Mouse (Mus musculus) hindbrain, postnatal 0 days (tissue): Measurements from ENCODE around the gene Xlr4a. TPM values are rescaled to one million over a fixed set of nuclear protein-coding genes. Genes with fewer than 3 reads are reported as not detected.
A peak's percentile ranks its signal among the peaks of the same experiment; 100 is the strongest.
"Not testable (repeated sequence)": the region's sequence is repeated elsewhere in the genome, so short reads cannot be mapped to it uniquely, and the experiment has no call there.

Experiments used
- ATAC-seq: fragments of 200-750 bp; cut with Nextera tagmentation; 2 replicates; pipeline ENCODE4 v1.8.0; 2017; ENCODE audit warnings: mild to moderate bottlenecking, moderate TSS enrichment, moderate library complexity
- DNase-seq: peaks from one replicate; pipeline ENCODE4 v3.0.0-alpha.2; 2015; ENCODE audit warnings: low spot score
- H3K27ac ChIP-seq: fragments of 300-500 bp; sonication (generic); 2 replicates; pipeline ENCODE4 v1.5.1; 2014; ENCODE audit warnings: mild to moderate bottlenecking
- H3K27me3 ChIP-seq: fragments of 300-500 bp; sonication (generic); 2 replicates; pipeline ENCODE4 v1.6.1; 2014; ENCODE audit warnings: low read length, mixed read lengths; ENCODE audit not compliant: insufficient read depth
- H3K36me3 ChIP-seq: fragments of 300-500 bp; sonication (generic); 2 replicates; pipeline ENCODE4 v1.6.1; 2014; ENCODE audit warnings: low read length, mixed read lengths; ENCODE audit not compliant: insufficient read depth
- H3K4me1 ChIP-seq: fragments of 300-500 bp; sonication (generic); 2 replicates; pipeline ENCODE4 v1.6.1; 2014; ENCODE audit warnings: antibody characterized with exemption, low read length, mixed read lengths; ENCODE audit not compliant: insufficient read depth
- H3K4me2 ChIP-seq: fragments of 300-500 bp; sonication (generic); 2 replicates; pipeline ENCODE4 v1.6.1; 2014; ENCODE audit warnings: low read depth, mild to moderate bottlenecking, low read length, moderate library complexity, mixed read lengths
- H3K4me3 ChIP-seq: fragments of 300-500 bp; sonication (generic); 2 replicates; pipeline ENCODE4 v1.5.1; 2014; ENCODE audit warnings: low read length
- H3K9ac ChIP-seq: fragments of 300-500 bp; sonication (generic); replicated peaks from 2 replicates; pipeline ENCODE4 v1.6.1; 2014; ENCODE audit warnings: mild to moderate bottlenecking, low read length, moderate library complexity, mixed read lengths
- H3K9me3 ChIP-seq: fragments of 300-500 bp; sonication (generic); 2 replicates; pipeline ENCODE4 v1.6.1; 2016; ENCODE audit warnings: low read length, mixed read lengths
- CTCF ChIP-seq: IDR thresholded peaks from 2 replicates; pipeline ENCODE4 v1.5.1; 2016; ENCODE audit warnings: antibody characterized with exemption, control low read depth, low read depth
- WGBS: fragments of 180-500 bp; shearing (Covaris S2); extraction: QIAGEN DNeasy Blood & Tissue Kit; methylation state at CpG from one replicate; pipeline ENCODE4 v1.1.7; 2014; 5-methylcytosine and 5-hydroxymethylcytosine counted together
- polyA plus RNA-seq: library from polyadenylated mRNA; unstranded; fragments of >200 nt; fragmentation: Nextera tagmentation; extraction: Ambion mirVana; gene quantifications from 2 replicates; pipeline ENCODE4 v1.2.1, GENCODE M21; 2015
- total RNA-seq: library from RNA; depleted of rRNA; stranded (reverse); fragments of >200 nt; gene quantifications from 2 replicates; pipeline ENCODE4 v1.2.3, GENCODE M21; 2014; rRNA removed

Xlr4a gene
- not detected in 2 replicates for total RNA-seq
- 0.35 TPM in 1 of 2 replicates, not detected in the other for polyA plus RNA-seq

DNA sequence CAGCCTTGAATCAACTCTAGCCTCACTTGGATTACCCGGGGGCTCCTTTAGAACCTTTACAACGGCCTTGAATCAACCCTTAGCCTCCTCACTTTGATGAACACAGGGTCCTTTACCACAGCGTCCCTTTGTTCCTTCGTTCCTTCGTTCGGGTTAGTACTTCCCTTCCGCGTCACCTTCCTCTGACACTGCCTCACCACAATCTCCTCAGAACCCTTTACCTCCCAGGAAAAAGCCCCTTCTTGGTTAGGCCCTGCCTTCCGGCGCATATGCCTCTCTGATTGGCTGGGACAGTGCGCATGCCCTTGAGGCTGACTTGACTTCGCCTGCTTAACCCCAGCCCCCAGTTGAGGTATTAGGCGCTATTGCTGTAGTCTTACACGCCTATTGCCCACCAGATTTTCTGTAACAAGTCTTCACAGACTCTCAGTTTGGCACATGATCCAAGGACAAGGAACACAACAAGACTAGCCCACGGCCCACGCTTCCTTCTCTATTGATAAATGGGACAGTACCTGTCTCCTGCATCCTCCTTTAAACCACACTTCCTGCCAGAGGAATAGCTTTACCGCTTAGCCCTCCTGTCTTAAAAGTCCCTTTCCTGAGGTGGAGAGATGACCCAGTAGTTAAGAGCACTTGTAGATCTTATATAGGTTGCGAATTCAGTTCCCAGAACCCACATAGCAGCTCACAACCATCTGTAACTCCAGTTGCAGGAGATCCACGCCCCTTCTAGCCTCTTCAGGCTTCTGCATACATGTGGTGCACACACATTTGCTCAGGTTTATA lies at the start of gene Xlr4a:
Gene Xlr4a (minus strand): TSS at position 212 of the 789 bp plus-strand sequence.
- ATAC-seq, H3K36me3 ChIP-seq, DNase-seq, H3K4me3 ChIP-seq, H3K9me3 ChIP-seq, H3K27me3 ChIP-seq, H3K4me1 ChIP-seq, H3K9ac ChIP-seq, H3K4me2 ChIP-seq, H3K27ac ChIP-seq: not testable (repeated sequence)
- 85% methylated on average over 18 of the region's 19 CpGs for WGBS

DNA sequence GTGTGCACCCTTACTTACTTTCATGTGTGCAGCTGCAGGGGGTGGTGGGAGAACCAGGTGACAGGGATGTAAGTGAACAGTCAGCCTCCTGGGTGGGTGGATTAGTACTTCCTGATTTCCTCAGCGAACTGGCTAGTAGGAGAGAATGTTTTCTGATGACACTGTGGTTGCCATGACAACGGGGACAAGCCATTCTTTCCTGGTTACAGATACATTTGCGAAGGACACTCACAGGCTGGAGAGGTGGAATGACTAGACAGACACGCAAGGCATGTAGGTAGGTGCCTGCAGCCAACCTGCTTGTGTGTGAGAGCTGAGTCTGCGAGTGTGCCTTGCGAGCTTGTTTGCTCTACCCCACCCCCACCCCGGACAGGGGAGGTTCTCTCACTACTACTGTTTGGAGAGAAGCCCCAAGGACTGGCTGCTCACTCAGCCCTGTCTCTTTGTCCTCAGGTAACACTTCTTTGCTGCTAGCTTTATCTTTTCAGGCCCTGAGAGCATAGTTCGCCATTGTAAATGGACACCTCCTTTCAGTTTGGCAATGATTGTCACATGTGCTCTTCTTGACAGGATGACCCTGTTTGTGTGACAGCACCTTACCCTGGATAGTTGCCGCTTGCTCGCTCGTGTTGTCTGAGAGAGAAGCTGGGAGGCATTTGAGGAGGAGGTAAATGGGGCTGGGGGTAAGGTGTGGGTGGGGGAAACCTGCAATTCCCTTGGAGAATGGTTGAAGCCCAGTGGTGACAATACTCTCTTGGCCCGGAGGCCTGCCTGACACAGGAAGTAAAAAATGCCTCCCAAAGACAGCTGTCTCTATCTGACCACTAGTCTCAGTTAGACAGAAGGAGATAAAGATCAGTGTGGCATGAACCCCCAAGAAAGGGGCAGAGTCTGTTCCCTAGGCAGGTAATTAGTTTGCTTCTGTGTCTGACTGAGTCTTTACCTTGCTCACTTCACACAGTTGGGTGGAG lies 40.9 kb upstream of the Xlr4a start:
- not testable (repeated sequence) for H3K36me3 ChIP-seq, H3K4me1 ChIP-seq, H3K9ac ChIP-seq, DNase-seq, H3K9me3 ChIP-seq, H3K27me3 ChIP-seq, H3K4me3 ChIP-seq, H3K27ac ChIP-seq, H3K4me2 ChIP-seq
- WGBS: no CpG with 5 or more reads among the region's 12 CpGs
- peak; percentile 93 for ATAC-seq

DNA sequence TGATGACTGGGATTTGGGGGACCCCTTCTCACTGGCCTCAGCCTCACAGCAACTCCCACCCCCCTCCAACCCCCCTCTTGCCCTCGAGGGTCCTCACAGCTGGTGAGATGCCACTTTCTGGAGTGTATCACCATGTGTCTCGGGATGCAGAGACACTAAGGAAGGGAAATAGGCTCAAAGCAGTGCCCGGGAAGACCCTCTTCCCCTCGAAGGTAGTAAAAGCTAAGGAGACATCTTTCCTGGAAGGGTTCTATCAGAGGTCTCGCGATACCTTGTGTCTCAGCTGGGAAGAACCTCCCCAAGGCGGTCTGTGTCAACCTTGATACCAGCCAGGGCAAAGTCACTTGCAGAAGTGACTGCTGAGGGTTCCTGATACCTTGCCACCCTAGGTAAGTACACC lies 34.5 kb upstream of the Xlr4a start, which contains the start of gene Gm14685:
Gene Gm14685 (plus strand): TSS at position 301 of the 400 bp plus-strand sequence.
- not testable (repeated sequence) for H3K4me2 ChIP-seq, ATAC-seq
- WGBS: no CpG with 5 or more reads among the region's 7 CpGs

DNA sequence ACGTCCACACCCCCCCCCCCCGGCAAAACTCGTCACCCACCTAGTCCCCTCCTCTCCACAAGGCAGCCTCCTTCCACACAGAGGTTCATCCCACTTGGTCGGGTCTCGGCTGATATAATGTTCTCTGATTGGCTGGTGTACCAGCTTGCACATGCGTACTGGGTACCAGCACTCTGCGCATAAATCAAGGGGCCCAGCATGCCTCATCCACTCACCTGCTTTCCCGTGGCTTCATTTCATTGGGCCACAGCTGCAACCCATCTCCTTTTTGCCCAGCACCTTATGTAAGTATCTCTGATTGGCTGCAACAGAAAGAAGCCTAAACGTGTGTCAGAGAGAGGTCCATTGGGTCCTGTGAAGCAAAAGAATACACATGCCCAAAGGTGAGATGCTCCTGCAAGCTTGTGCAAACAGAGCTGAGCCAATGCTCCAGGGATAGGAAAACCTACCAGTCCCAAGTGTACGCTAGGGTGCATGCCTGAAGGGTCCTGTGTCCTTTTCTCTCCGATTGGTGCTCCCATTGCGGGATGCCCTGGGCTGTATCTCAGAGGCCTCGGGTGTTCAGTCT lies 14.7 kb upstream of the Xlr4a start, which contains the start of gene Xlr3a:
Gene Xlr3a (minus strand): TSS at position 155 of the 568 bp plus-strand sequence.
- H3K9ac ChIP-seq, ATAC-seq, H3K27me3 ChIP-seq, H3K4me1 ChIP-seq, H3K27ac ChIP-seq, H3K4me3 ChIP-seq, H3K36me3 ChIP-seq, H3K4me2 ChIP-seq, H3K9me3 ChIP-seq: not testable (repeated sequence)
- WGBS: 78% methylated on average over 13 of the region's 13 CpGs
- DNase-seq: peak; percentile 1

More for the DNA sequence above, 34.5 kb upstream of the Xlr4a start, which contains the start of gene Gm14685:
- not testable (repeated sequence) for H3K36me3 ChIP-seq, H3K4me1 ChIP-seq, H3K4me3 ChIP-seq, H3K9ac ChIP-seq, H3K27ac ChIP-seq, DNase-seq, H3K27me3 ChIP-seq, H3K9me3 ChIP-seq

DNA sequence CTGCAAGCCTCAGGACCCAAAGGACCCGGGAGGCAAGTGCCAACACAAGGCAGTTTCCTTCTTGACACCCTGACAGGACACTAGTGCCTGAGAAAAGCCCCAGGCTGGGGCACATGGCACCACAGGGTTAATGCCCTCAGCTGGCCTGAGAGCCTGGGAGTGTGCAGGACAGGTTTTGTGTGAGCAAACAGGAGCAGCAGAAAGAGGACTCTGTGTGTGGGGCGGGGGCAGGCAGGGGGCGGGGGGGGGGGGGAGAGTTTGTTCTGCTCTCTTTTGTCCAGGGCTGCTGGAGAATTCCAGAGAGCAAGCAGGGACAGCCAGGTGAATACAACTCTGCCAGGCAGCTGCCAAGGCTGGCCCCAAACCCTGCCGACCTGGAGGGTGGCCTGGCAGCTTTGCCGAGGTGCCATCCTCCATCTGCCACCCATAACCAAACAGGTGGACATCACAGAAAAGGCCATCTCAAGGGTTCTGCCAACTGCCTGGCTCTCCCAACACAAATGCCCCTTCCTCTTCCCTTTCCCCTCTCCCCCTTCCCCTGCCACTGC lies 15.4 kb downstream of the Xlr4a start:
- ATAC-seq, H3K9me3 ChIP-seq, H3K27ac ChIP-seq, H3K4me2 ChIP-seq, H3K36me3 ChIP-seq, H3K27me3 ChIP-seq, H3K4me3 ChIP-seq, H3K9ac ChIP-seq, DNase-seq, H3K4me1 ChIP-seq: not testable (repeated sequence)
- WGBS: no CpG with 5 or more reads among the region's 5 CpGs

DNA sequence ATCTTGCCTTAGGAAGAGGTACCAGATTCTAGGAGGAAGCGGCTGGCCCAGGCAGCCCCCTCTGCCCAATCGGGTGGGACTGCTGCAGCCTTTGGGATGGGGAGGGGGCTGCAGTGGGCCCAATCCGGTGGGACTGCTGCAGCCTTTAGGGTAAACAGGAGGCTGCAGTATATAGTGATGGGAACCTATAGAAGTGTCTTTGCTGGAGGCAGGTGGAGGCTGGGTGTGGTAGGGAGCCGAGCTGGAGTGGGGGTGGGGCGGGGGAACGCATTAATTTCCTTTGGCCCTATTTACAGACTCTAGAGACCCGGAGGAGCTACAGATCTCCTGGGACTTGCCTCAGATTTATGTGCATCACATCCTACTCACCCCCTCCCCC lies 17.9 kb downstream of the Xlr4a start, which contains the start of gene Pnma3:
Gene Pnma3 (plus strand): TSS at position 373 of the 379 bp plus-strand sequence.
- Histone ChIP-seq H3K27me3 (no peaks in the 10 kb centered on the region), H3K4me2 (peak within 1 kb of the TSS; percentile 60), H3K9ac (peak within 1 kb of the TSS; percentile 52), H3K27ac (peak within 1 kb of the TSS; percentile 56), H3K9me3 (no peaks in the 10 kb centered on the region), H3K4me1 (no peaks in the 10 kb centered on the region), H3K4me3 (peak within 1 kb of the TSS; percentile 40), H3K36me3 (no peaks in the 10 kb centered on the region)
- 39% methylated on average over 7 of the region's 7 CpGs for WGBS
- ATAC-seq: peak; percentile 57; the same call in 1 of the 2 replicates
- TF ChIP-seq CTCF: no peak
- no peak for DNase-seq
